Mouse (Mus musculus): ENCODE data around the gene Tas1r1. TPM values are rescaled to one million over a fixed set of nuclear protein-coding genes. Genes with fewer than 3 reads are reported as not detected.

Gene Tas1r1
- not detected in 2 replicates for total RNA-seq (2014; rRNA removed; ENCODE audit: low replicate concordance)
- 0.07 and 0.08 TPM in 2 replicates for polyA plus RNA-seq (2015; fragmentation: Nextera tagmentation; extraction: Ambion mirVana)

DNA sequence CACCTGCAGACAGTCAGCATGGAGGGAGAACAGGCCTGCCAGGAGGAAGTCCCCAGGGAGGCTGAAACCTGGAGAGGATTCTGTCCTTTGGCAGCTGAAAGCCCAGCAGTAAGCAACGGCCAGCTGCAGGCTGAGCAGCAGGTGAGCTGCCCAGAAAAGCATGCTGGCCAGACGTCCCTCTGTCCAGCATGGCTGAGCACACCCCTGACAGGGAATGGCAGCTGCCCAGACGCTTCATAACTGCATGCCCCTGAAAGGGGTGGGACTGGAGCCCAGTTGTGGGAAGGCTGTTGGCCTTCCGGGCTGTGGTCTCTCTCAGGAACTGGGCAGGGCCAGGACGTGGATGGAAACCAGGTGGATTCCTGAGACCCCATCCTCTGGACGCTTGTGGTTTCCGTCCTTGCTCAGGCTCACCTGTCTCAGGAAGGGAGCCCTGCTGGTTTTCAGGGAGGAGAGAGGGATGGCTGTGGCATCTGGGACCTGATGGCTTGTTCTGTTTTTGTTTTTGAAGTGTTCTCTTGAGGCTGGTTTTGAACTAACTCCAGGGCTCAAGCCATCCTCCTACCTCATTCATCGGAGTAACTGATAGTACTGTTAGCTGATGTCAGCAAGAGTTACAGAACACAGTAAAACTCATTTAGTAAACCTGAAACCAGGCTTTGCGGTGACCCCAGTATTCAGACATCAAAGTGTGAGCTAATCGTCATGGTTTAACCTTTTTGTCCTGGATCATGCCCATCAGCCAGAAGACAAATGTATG, at the start of gene Tas1r1:
Tas1r1 (minus strand) TSS at position 344 of the 760 bp plus-strand sequence.
- H3K9me3 ChIP-seq (replicated peaks; ENCODE audit: control insufficient read depth, low read length) = no peaks in the 10 kb centered on the region
- peaks cover 8% of the 10 kb centered on the region; the same call in 1 of the 2 replicates for H3K4me1 ChIP-seq (ENCODE audit: control insufficient read depth, insufficient read depth)
- ATAC-seq (ENCODE audit: insufficient read depth, low read depth) (no peak), DNase-seq (ENCODE audit: low spot score) (no peak)
- peaks cover 23% of the 10 kb centered on the region for H3K36me3 ChIP-seq (replicated peaks; ENCODE audit: control insufficient read depth, insufficient read depth, low read length)
- peak within 1 kb of the TSS; percentile 98 for H3K4me3 ChIP-seq (ENCODE audit: low read depth, low read length)
- no peaks in the 10 kb centered on the region for H3K27me3 ChIP-seq (ENCODE audit: control insufficient read depth, insufficient read depth, low read length)
- H3K9ac ChIP-seq (replicated peaks; ENCODE audit: low read depth, low read length) = peak within 1 kb of the TSS; percentile 95
- WGBS = 41% methylated on average over 10 of the region's 10 CpGs
- H3K27ac ChIP-seq (ENCODE audit: low read depth) = peak within 1 kb of the TSS; percentile 51; the same call in 1 of the 2 replicates
- TF ChIP-seq CTCF (IDR thresholded peaks at IDR 0.05; ENCODE audit: low read depth) (no peak), EP300 (IDR thresholded peaks at IDR 0.05; ENCODE audit: low read depth) (no peak)
- peak within 1 kb of the TSS; percentile 100 for H3K4me2 ChIP-seq (ENCODE audit: low read depth, low read length)

- Histone ChIP-seq H3K27me3 (ENCODE audit: control insufficient read depth, insufficient read depth, low read length) (0 out of 2 replicates have a peak, but pooled peaks cover 4% of the 10 kb centered on the region), H3K4me1 (ENCODE audit: control insufficient read depth, insufficient read depth) (peaks cover 18% of the 10 kb centered on the region), H3K4me2 (ENCODE audit: low read depth, low read length) (peak overlapping the region; percentile 88), H3K36me3 (replicated peaks; ENCODE audit: control insufficient read depth, insufficient read depth, low read length) (no peaks in the 10 kb centered on the region), H3K9me3 (replicated peaks; ENCODE audit: control insufficient read depth, low read length) (0 out of 2 replicates have a peak, but pooled peaks cover 3% of the 10 kb centered on the region), H3K27ac (ENCODE audit: low read depth) (no peak overlapping the region), H3K4me3 (ENCODE audit: low read depth, low read length) (peak overlapping the region; percentile 69; the same call in 1 of the 2 replicates), H3K9ac (replicated peaks; ENCODE audit: low read depth, low read length) (no peak overlapping the region)
- DNase-seq (ENCODE audit: low spot score) (no peak), ATAC-seq (ENCODE audit: insufficient read depth, low read depth) (no peak)
- TF ChIP-seq EP300 (IDR thresholded peaks at IDR 0.05; ENCODE audit: low read depth) = no peak
- TF ChIP-seq CTCF (IDR thresholded peaks at IDR 0.05; ENCODE audit: low read depth) = no peak
- 28% methylated on average over 4 of the region's 4 CpGs for WGBS
Measured at GRCm38 (mm10) chr4:152088133-152088532, 49.8 kb upstream of the Tas1r1 start.

- Histone ChIP-seq H3K4me2 (ENCODE audit: low read depth, low read length) (peak overlapping the region; percentile 88), H3K4me1 (ENCODE audit: control insufficient read depth, insufficient read depth) (peaks cover 18% of the 10 kb centered on the region), H3K9ac (replicated peaks; ENCODE audit: low read depth, low read length) (peak overlapping the region; percentile 69), H3K36me3 (replicated peaks; ENCODE audit: control insufficient read depth, insufficient read depth, low read length) (no peaks in the 10 kb centered on the region), H3K27ac (ENCODE audit: low read depth) (peak overlapping the region; percentile 51), H3K27me3 (ENCODE audit: control insufficient read depth, insufficient read depth, low read length) (0 out of 2 replicates have a peak, but pooled peaks cover 4% of the 10 kb centered on the region), H3K4me3 (ENCODE audit: low read depth, low read length) (peak overlapping the region; percentile 69), H3K9me3 (replicated peaks; ENCODE audit: control insufficient read depth, low read length) (0 out of 2 replicates have a peak, but pooled peaks cover 3% of the 10 kb centered on the region)
- 11% methylated on average over 12 of the region's 12 CpGs for WGBS
- ATAC-seq (ENCODE audit: insufficient read depth, low read depth) = no peak
- no peak for TF ChIP-seq EP300 (IDR thresholded peaks at IDR 0.05; ENCODE audit: low read depth)
- TF ChIP-seq CTCF (IDR thresholded peaks at IDR 0.05; ENCODE audit: low read depth) = no peak
- DNase-seq (ENCODE audit: low spot score) = no peak
Measured at GRCm38 (mm10) chr4:152087211-152088081, 49.1 kb upstream of the Tas1r1 start.

DNA sequence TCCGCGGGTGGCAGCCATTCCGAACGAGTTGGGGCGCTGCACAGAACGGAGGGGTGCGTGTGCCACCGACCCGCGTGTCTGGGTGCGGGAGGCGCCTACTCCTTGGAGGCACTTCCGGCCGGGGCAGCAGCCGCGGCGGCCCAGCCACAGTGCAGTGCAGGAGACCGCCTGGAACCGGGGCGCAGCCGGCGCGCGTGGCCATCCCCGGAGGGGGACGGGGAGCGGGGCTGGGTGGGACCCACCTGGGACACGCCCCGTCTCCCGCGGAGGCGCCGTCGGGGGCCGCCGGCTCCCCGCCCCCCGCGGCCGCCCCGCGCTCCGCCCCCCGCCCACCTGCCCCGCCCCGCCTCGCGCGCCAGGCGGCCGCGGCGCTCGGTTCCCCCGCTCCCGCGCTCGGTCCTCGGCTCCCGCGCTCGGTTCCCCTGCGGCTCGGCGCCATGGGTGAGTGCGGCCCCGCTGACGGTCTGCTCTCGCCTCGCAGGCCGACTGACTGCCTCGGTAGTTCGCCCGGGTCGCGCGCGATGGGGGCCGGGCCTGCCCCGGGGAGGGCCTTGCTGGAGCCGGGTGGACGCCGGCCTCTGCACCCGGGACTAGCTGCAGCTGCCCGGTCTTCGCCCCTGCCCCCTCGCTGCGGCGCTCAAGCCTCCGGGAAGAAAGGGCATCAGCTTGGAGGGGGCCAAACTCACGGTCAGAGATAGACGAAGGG, 48.3 kb upstream of the Tas1r1 start:
- Histone ChIP-seq H3K4me2 (ENCODE audit: low read depth, low read length) (peak overlapping the region; percentile 88), H3K27ac (ENCODE audit: low read depth) (peak overlapping the region; percentile 51), H3K9me3 (replicated peaks; ENCODE audit: control insufficient read depth, low read length) (0 out of 2 replicates have a peak, but pooled peaks cover 3% of the 10 kb centered on the region), H3K4me1 (ENCODE audit: control insufficient read depth, insufficient read depth) (peaks cover 18% of the 10 kb centered on the region), H3K4me3 (ENCODE audit: low read depth, low read length) (peak overlapping the region; percentile 69), H3K27me3 (ENCODE audit: control insufficient read depth, insufficient read depth, low read length) (0 out of 2 replicates have a peak, but pooled peaks cover 4% of the 10 kb centered on the region), H3K9ac (replicated peaks; ENCODE audit: low read depth, low read length) (peak overlapping the region; percentile 69), H3K36me3 (replicated peaks; ENCODE audit: control insufficient read depth, insufficient read depth, low read length) (no peaks in the 10 kb centered on the region)
- under 1% methylated on average over 81 of the region's 92 CpGs for WGBS
- TF ChIP-seq CTCF (IDR thresholded peaks at IDR 0.05; ENCODE audit: low read depth) (no peak), EP300 (IDR thresholded peaks at IDR 0.05; ENCODE audit: low read depth) (no peak)
- peak; percentile 73 for ATAC-seq (ENCODE audit: insufficient read depth, low read depth)
- DNase-seq (ENCODE audit: low spot score) = peak; percentile 38

DNA sequence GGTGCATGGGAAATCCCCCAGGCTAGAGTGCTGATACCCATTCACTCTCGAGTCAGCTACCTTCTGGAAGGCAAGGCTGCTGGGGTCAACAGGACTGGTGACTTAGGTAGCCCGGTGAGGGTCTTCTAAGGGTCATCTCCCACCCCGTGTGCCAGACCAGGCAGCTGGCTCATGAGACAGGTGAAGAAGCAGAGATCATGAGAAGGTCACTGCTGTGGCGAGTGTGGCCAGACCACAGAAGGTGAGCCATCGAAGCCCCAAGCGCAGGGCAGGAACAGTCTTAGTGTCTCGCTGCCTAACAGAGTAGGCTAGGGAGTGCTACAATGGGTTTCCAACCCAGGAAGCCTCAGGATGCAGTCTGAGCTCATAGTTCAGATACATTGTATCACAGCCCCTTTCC, 46.2 kb upstream of the Tas1r1 start:
- Histone ChIP-seq H3K4me1 (ENCODE audit: control insufficient read depth, insufficient read depth) (peaks cover 18% of the 10 kb centered on the region), H3K27me3 (ENCODE audit: control insufficient read depth, insufficient read depth, low read length) (0 out of 2 replicates have a peak, but pooled peaks cover 4% of the 10 kb centered on the region), H3K27ac (ENCODE audit: low read depth) (no peak overlapping the region), H3K4me3 (ENCODE audit: low read depth, low read length) (no peak overlapping the region), H3K36me3 (replicated peaks; ENCODE audit: control insufficient read depth, insufficient read depth, low read length) (no peaks in the 10 kb centered on the region), H3K9ac (replicated peaks; ENCODE audit: low read depth, low read length) (no peak overlapping the region), H3K4me2 (ENCODE audit: low read depth, low read length) (no peak overlapping the region), H3K9me3 (replicated peaks; ENCODE audit: control insufficient read depth, low read length) (0 out of 2 replicates have a peak, but pooled peaks cover 3% of the 10 kb centered on the region)
- no peak for ATAC-seq (ENCODE audit: insufficient read depth, low read depth)
- 80% methylated on average over 7 of the region's 7 CpGs for WGBS
- no peak for DNase-seq (ENCODE audit: low spot score)
- no peak for TF ChIP-seq CTCF (IDR thresholded peaks at IDR 0.05; ENCODE audit: low read depth)
- no peak for TF ChIP-seq EP300 (IDR thresholded peaks at IDR 0.05; ENCODE audit: low read depth)
